Mouse (Mus musculus) CH12.LX (cell line): ENCODE results near the gene Pak1. TPM values are rescaled to one million over a fixed set of nuclear protein-coding genes. Genes with fewer than 3 reads are reported as not detected.
A peak's percentile ranks its signal among the peaks of the same experiment; 100 is the strongest.

Experiments used
- DNase-seq: peaks from one replicate; pipeline ENCODE4 v3.0.0-alpha.2; 2013; ENCODE audit errors: extremely low read depth
- H3K27ac ChIP-seq: 2 replicates; pipeline ENCODE4 v1.5.1; 2012; ENCODE audit warnings: low read depth, mild to moderate bottlenecking, control low read depth, moderate library complexity; ENCODE audit not compliant: insufficient read depth
- H3K27me3 ChIP-seq: replicated peaks from 2 replicates; pipeline ENCODE3; 2012; ENCODE audit warnings: inconsistent platforms
- H3K36me3 ChIP-seq, 2 experiments: replicated peaks in 1 of 2; 2 replicates each; pipeline versions ENCODE3 to v1.6.1; 2012; ENCODE audit warnings: inconsistent platforms in 1 of 2, low read length in 1 of 2, mild to moderate bottlenecking in 1 of 2, mixed read lengths in 1 of 2, moderate library complexity in 1 of 2; ENCODE audit not compliant: control insufficient read depth in 1 of 2, insufficient read depth in 1 of 2
- H3K4me1 ChIP-seq, 2 experiments: 2 replicates each; pipeline ENCODE4 v1.6.1; 2012; ENCODE audit warnings: inconsistent platforms in 1 of 2, moderate library complexity in 1 of 2; ENCODE audit not compliant: insufficient read depth in 2 of 2, control insufficient read depth in 1 of 2
- H3K4me2 ChIP-seq: 2 replicates; pipeline ENCODE4 v1.6.1; 2012; ENCODE audit warnings: low read depth, mild to moderate bottlenecking, control low read depth; ENCODE audit not compliant: poor library complexity, insufficient read depth, severe bottlenecking
- H3K4me3 ChIP-seq, 3 experiments: fragments of 150-350 bp in 1 of 3; sonication (generic) in 1 of 3; replicated peaks in 1 of 3; 2 replicates each; pipeline versions ENCODE3 to v1.5.1; 2011 to 2012; ENCODE audit warnings: low read depth in 2 of 3, low read length in 2 of 3, mild to moderate bottlenecking in 2 of 3, moderate library complexity in 2 of 3, control low read depth in 1 of 3, improper control_type of control experiment in 1 of 3, inconsistent platforms in 1 of 3, mixed read lengths in 1 of 3; ENCODE audit not compliant: poor library complexity in 1 of 3
- H3K79me2 ChIP-seq: replicated peaks from 2 replicates; pipeline ENCODE4 v1.6.1; 2012; ENCODE audit warnings: mild to moderate bottlenecking, moderate library complexity; ENCODE audit not compliant: control insufficient read depth, poor library complexity, insufficient read depth, severe bottlenecking; ENCODE audit errors: extremely low read depth
- H3K9ac ChIP-seq: 2 replicates; pipeline ENCODE4 v1.6.1; 2012; ENCODE audit warnings: low read depth, mild to moderate bottlenecking, control low read depth, moderate library complexity; ENCODE audit not compliant: insufficient read depth
- H3K9me3 ChIP-seq: replicated peaks from 2 replicates; pipeline ENCODE3; 2012; ENCODE audit warnings: low read length, inconsistent platforms, mixed read lengths
- BHLHE40 ChIP-seq: IDR thresholded peaks from 2 replicates; pipeline ENCODE4 v1.6.1; 2011; ENCODE audit warnings: mild to moderate bottlenecking, low read depth, low read length, improper control_type of control experiment
- CHD1 ChIP-seq: IDR thresholded peaks from 2 replicates; pipeline ENCODE4 v1.6.1; 2012; ENCODE audit warnings: low read depth, low read length, improper control_type of control experiment, inconsistent platforms
- CHD2 ChIP-seq: IDR thresholded peaks from 2 replicates; pipeline ENCODE4 v1.6.1; 2011; ENCODE audit warnings: low read length, improper control_type of control experiment
- CTCF ChIP-seq, 2 experiments: IDR thresholded peaks in 1 of 2; conservative IDR thresholded peaks in 1 of 2; 2 replicates each; pipeline ENCODE4 v1.5.1; 2011 to 2012; ENCODE audit warnings: low read depth in 2 of 2, low read length in 2 of 2, improper control_type of control experiment in 1 of 2, inconsistent platforms in 1 of 2, mild to moderate bottlenecking in 1 of 2, moderate library complexity in 1 of 2
- E2F4 ChIP-seq: IDR thresholded peaks from 2 replicates; pipeline ENCODE4 v1.6.1; 2011; ENCODE audit warnings: low read depth, low read length, improper control_type of control experiment; ENCODE audit not compliant: insufficient replicate concordance
- ELF1 ChIP-seq: IDR thresholded peaks from 2 replicates; pipeline ENCODE4 v1.6.1; 2014; ENCODE audit warnings: low read depth, mild to moderate bottlenecking, inconsistent platforms, low read length, improper control_type of control experiment
- EP300 ChIP-seq: IDR thresholded peaks from 2 replicates; pipeline ENCODE4 v1.6.1; 2011; ENCODE audit warnings: low read length, improper control_type of control experiment
- GABPA ChIP-seq: IDR thresholded peaks from 2 replicates; pipeline ENCODE4 v1.6.1; 2012; ENCODE audit warnings: low read depth, low read length, improper control_type of control experiment, inconsistent platforms; ENCODE audit not compliant: insufficient replicate concordance
- HCFC1 ChIP-seq: IDR thresholded peaks from 2 replicates; pipeline ENCODE4 v1.6.1; 2012; ENCODE audit warnings: low read depth, mild to moderate bottlenecking, inconsistent platforms, low read length, improper control_type of control experiment
- IRF4 ChIP-seq: IDR thresholded peaks from 2 replicates; pipeline ENCODE4 v1.6.1; 2014; ENCODE audit warnings: low read depth, mild to moderate bottlenecking, inconsistent platforms, low read length, improper control_type of control experiment
- JUN ChIP-seq: IDR thresholded peaks from 2 replicates; pipeline ENCODE4 v1.6.1; 2011; ENCODE audit warnings: low read depth, mild to moderate bottlenecking, low read length, improper control_type of control experiment, moderate library complexity; ENCODE audit not compliant: insufficient read depth
- JUND ChIP-seq: conservative IDR thresholded peaks from 2 replicates; pipeline ENCODE4 v1.6.1; 2011; ENCODE audit warnings: low read depth, low read length, improper control_type of control experiment
- KAT2A ChIP-seq: IDR thresholded peaks from 2 replicates; pipeline ENCODE4 v1.6.1; 2012; ENCODE audit warnings: low read length, improper control_type of control experiment, inconsistent platforms; ENCODE audit not compliant: insufficient replicate concordance
- MAFK ChIP-seq: IDR thresholded peaks from 2 replicates; pipeline ENCODE4 v1.6.1; 2011; ENCODE audit warnings: low read length, improper control_type of control experiment; ENCODE audit not compliant: insufficient replicate concordance
- MEF2A ChIP-seq: IDR thresholded peaks from 2 replicates; pipeline ENCODE4 v1.6.1; 2014; ENCODE audit warnings: low read depth, mild to moderate bottlenecking, inconsistent platforms, low read length, improper control_type of control experiment, borderline replicate concordance
- MYC ChIP-seq: IDR thresholded peaks from 2 replicates; pipeline ENCODE4 v1.6.1; 2011; ENCODE audit warnings: low read depth, mild to moderate bottlenecking, improper control_type of control experiment, low read length
- PAX5 ChIP-seq: IDR thresholded peaks from 2 replicates; pipeline ENCODE4 v1.6.1; 2012; ENCODE audit warnings: low read length, inconsistent platforms, mixed read lengths
- POLR2A ChIP-seq: IDR thresholded peaks from 2 replicates; pipeline ENCODE4 v1.6.1; 2011; ENCODE audit warnings: low read depth, mild to moderate bottlenecking, improper control_type of control experiment, low read length
- POLR2AphosphoS2 ChIP-seq: IDR thresholded peaks from 2 replicates; pipeline ENCODE4 v1.6.1; 2011; ENCODE audit warnings: low read depth, low read length, improper control_type of control experiment
- RAD21 ChIP-seq: IDR thresholded peaks from 2 replicates; pipeline ENCODE4 v1.6.1; 2011; ENCODE audit warnings: low read depth, mild to moderate bottlenecking, low read length, improper control_type of control experiment, moderate library complexity
- RCOR1 ChIP-seq: conservative IDR thresholded peaks from 2 replicates; pipeline ENCODE4 v1.6.1; 2012; ENCODE audit warnings: low read depth, mild to moderate bottlenecking, inconsistent platforms, low read length, improper control_type of control experiment
- SMC3 ChIP-seq: IDR thresholded peaks from 2 replicates; pipeline ENCODE4 v1.6.1; 2011; ENCODE audit warnings: low read depth, low read length, improper control_type of control experiment
- ZMIZ1 ChIP-seq: IDR thresholded peaks from 2 replicates; pipeline ENCODE4 v1.6.1; 2012; ENCODE audit warnings: low read depth, mild to moderate bottlenecking, inconsistent platforms, low read length, improper control_type of control experiment
- ZNF384 ChIP-seq: IDR thresholded peaks from 2 replicates; pipeline ENCODE4 v1.6.1; 2012; ENCODE audit warnings: low read depth, low read length, improper control_type of control experiment, inconsistent platforms
- dilution Hi-C: fragments of 300-500 bp; cut with MboI; formaldehyde crosslinking; loops from 2 replicates; pipeline ENCODE4 v1.14.3; 2020; ENCODE audit warnings: low sequenced_read_pairs; ENCODE audit not compliant: extremely low pct_unique_long_range_greater_than_20kb, extremely low pct_ligation_motif_present
- in situ Hi-C: fragments of 300-500 bp; cut with MboI; formaldehyde crosslinking; loops from 3 replicates; pipeline ENCODE4 v1.14.3; 2019; ENCODE audit warnings: low sequenced_read_pairs, low pct_ligation_motif_present, low pct_unique_long_range_greater_than_20kb, mixed read lengths
- polyA plus RNA-seq: library from polyadenylated mRNA; unstranded; fragments of >175 nt; gene quantifications from 2 replicates; pipeline ENCODE4 v1.2.1, GENCODE M21; 2012; ENCODE audit warnings: low read depth; ENCODE audit not compliant: insufficient read length
- total RNA-seq, 2 experiments: library from RNA; depleted of rRNA; stranded (reverse); fragments of 300-350 nt in 1 of 2; fragments of >200 nt in 1 of 2; gene quantifications; 2 replicates each; pipeline ENCODE4 v1.2.3; 2012 to 2014

Gene Pak1
- total and polyA plus RNA-seq, 3 experiments, result 0.93 to 5.4 (median 4.1) TPM

- Histone ChIP-seq H3K27ac (no peak overlapping the region), H3K9me3 (no peaks in the 10 kb centered on the region), H3K36me3 (no peaks in the 10 kb centered on the region), H3K9ac (no peak overlapping the region), H3K4me3 (no peak overlapping the region), H3K4me1 (peaks cover 3 to 6% of the 10 kb centered on the region in 2 experiments; a peak in 3 of 4 replicates), H3K4me2 (no peak overlapping the region), H3K27me3 (no peaks in the 10 kb centered on the region), H3K79me2 (no peaks in the 10 kb centered on the region)
- in situ Hi-C loops, result no loop called here
- dilution Hi-C loops, result no loop called here
- no peak for TF ChIP-seq POLR2AphosphoS2
- TF ChIP-seq ZNF384, result peak; percentile 55
- no peak for TF ChIP-seq POLR2A
- no peak for TF ChIP-seq MEF2A
- TF ChIP-seq E2F4, result no peak
- TF ChIP-seq RCOR1, result no peak
- no peak for TF ChIP-seq MAFK
- TF ChIP-seq GABPA, result no peak
- TF ChIP-seq HCFC1, result no peak
- TF ChIP-seq CHD1, result no peak
- TF ChIP-seq CTCF (conservative IDR thresholded peaks at IDR 0.05 in 1 of 2, IDR thresholded peaks at IDR 0.05 in 1 of 2; ENCODE audit: low read depth in 2 of 2, low read length in 2 of 2), result no peak
- TF ChIP-seq JUND, result peak; percentile 60; the same call in 1 of the 2 replicates
- TF ChIP-seq RAD21, result no peak
- no peak for TF ChIP-seq SMC3
- no peak for TF ChIP-seq ZMIZ1
- TF ChIP-seq EP300, result peak; percentile 51
- TF ChIP-seq BHLHE40, result no peak
- no peak for TF ChIP-seq KAT2A
- no peak for TF ChIP-seq JUN
- TF ChIP-seq CHD2, result no peak
- TF ChIP-seq PAX5, result no peak
- TF ChIP-seq IRF4, result peak; percentile 38; the same call in 1 of the 2 replicates
- TF ChIP-seq ELF1, result no peak
- no peak for TF ChIP-seq MYC
- peak; percentile 38 for DNase-seq
Observed at GRCm38 (mm10) chr7:97944485-97944884, 156.1 kb downstream of the Pak1 start.

Other genes with a start within 250 kb of the Pak1 start
- 11.8 and 11.9 TPM in 2 replicates for gene Aamdc, start 209.0 kb upstream of the Pak1 start, total RNA-seq (2012; rRNA removed)
- 11.0 and 13.2 TPM in 2 replicates for gene Aamdc, start 209.0 kb upstream of the Pak1 start, total RNA-seq (2014; rRNA removed)
- 11.6 and 12.2 TPM in 2 replicates for gene Aamdc, start 209.0 kb upstream of the Pak1 start, polyA plus RNA-seq
- gene Rsf1, start 208.7 kb upstream of the Pak1 start, total RNA-seq (2012; rRNA removed), result 11.9 and 12.3 TPM in 2 replicates
- gene Rsf1, start 208.7 kb upstream of the Pak1 start, total RNA-seq (2014; rRNA removed), result 5.3 and 5.9 TPM in 2 replicates
- 21.8 and 24.9 TPM in 2 replicates for gene Rsf1, start 208.7 kb upstream of the Pak1 start, polyA plus RNA-seq
- gene Clns1a, start 91.9 kb upstream of the Pak1 start, total RNA-seq (2012; rRNA removed), result 140 and 172 TPM in 2 replicates
- gene Clns1a, start 91.9 kb upstream of the Pak1 start, total RNA-seq (2014; rRNA removed), result 305 and 306 TPM in 2 replicates
- 240 and 284 TPM in 2 replicates for gene Clns1a, start 91.9 kb upstream of the Pak1 start, polyA plus RNA-seq
- 0.42 and 0.89 TPM in 2 replicates for gene Aqp11, start 50.3 kb upstream of the Pak1 start, total RNA-seq (2012; rRNA removed)
- gene Aqp11, start 50.3 kb upstream of the Pak1 start, total RNA-seq (2014; rRNA removed), result 0.28 and 0.46 TPM in 2 replicates
- 1.0 and 2.0 TPM in 2 replicates for gene Aqp11, start 50.3 kb upstream of the Pak1 start, polyA plus RNA-seq
- not detected in 2 replicates for gene Gdpd4, start 131.4 kb downstream of the Pak1 start, total RNA-seq (2012; rRNA removed)
- gene Gdpd4, start 131.4 kb downstream of the Pak1 start, total RNA-seq (2014; rRNA removed), result not detected in 2 replicates
- gene Gdpd4, start 131.4 kb downstream of the Pak1 start, polyA plus RNA-seq, result not detected in 2 replicates